Comparison of ENCODE assay signal across 8 mouse cellular contexts in the genomic region with DNA sequence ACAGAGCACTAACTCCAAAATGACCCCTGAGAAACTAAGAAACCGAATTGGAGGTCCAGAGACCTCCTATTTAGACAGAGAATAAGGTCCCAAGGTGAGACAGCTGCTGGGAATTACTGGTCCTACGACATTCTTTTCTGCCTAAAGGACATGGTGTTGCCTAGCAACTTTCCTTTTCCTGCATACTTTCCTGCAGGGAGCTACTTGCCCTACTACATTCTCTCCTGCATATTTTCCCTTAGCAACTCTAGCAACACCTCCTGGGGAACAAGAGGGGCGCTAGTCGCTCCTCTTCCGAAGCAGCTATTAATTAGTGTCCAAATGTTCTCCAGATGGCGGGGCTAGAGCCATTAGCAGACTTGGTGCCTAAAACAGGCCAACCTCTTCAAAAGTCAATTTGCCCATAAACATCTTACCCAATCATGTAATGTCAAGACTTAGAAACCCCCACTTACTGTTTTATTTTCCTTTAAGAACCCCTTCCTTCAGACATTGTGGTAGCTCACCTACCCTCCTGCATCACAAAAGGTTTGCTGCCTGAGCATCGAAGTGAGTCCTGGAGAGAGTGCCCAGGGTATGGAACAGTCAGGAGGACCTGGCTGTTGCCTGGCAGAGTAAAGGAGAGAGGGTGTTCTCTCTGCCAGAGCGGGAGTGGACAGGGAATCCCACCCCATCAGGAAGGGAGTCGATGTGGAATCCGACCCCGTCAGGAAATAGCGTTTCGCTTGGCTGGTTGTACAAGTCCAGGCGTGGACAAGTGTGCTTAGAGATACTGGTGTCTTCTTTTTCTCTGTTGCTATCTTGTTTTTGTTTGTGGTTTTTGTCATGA. TPM values are rescaled to one million over a fixed set of nuclear protein-coding genes. Genes with fewer than 3 reads are reported as not detected.
DNase-seq lines count a peak whose midpoint lies in the region; ATAC-seq and TF ChIP-seq lines count a peak whose summit lies in the region.

No protein-coding gene starts in this region.

- H3K27ac ChIP-seq in thymus, adult 2 months (ENCODE audit: control insufficient read depth, insufficient read depth, low read length) = peak overlapping the region; percentile 94

- TF ChIP-seq POLR2A in thymus, adult 2 months (IDR thresholded peaks at IDR 0.05; ENCODE audit: control insufficient read depth, extremely low read depth, insufficient read depth, low read length, poor library complexity) = no peak

- ATAC-seq in megakaryocyte-erythroid progenitor cell, adult 5-6 weeks (replicated peaks; ENCODE audit: low FRiP score, low TSS enrichment, poor library complexity, severe bottlenecking) = peak; percentile 45; the same call in 1 of the 2 replicates

- WGBS in thymus, adult 2 months = 77% methylated on average over 14 of the region's 14 CpGs

- no peaks in the 10 kb centered on the region for H3K27me3 ChIP-seq in thymus, adult 2 months (ENCODE audit: control insufficient read depth, insufficient read depth, low read length)

- no peak for DNase-seq in thymus, adult 2 months
- DNase-seq in thymus, adult 18-20 months = no peak
- peak; percentile 20 for DNase-seq in embryo, embryonic 11.5 days (ENCODE audit: low read depth, low spot score)
- DNase-seq in kidney, postnatal 10 days = peak; percentile 44
- DNase-seq in urinary bladder, adult 18-20 months (ENCODE audit: low spot score in 2 of 2) = no peak
- DNase-seq in left cerebral cortex, postnatal 4 days = no peak
- DNase-seq in adrenal gland, adult 2 months = no peak

- H3K4me1 ChIP-seq in thymus, adult 2 months (replicated peaks; ENCODE audit: control insufficient read depth, insufficient read depth, low read length) = peaks cover 7% of the 10 kb centered on the region

- no peak overlapping the region for H3K4me3 ChIP-seq in thymus, adult 2 months (ENCODE audit: control insufficient read depth, insufficient read depth, low read length)

- H3K36me3 ChIP-seq in thymus, adult 2 months (ENCODE audit: control insufficient read depth, insufficient read depth, low read length) = no peaks in the 10 kb centered on the region

- intact Hi-C loops in left cerebral cortex, postnatal 4 days (cut with DNase I) = no loop called here

- no peak for TF ChIP-seq CTCF in thymus, adult 2 months (IDR thresholded peaks at IDR 0.05; ENCODE audit: borderline replicate concordance, control insufficient read depth, extremely low read depth, insufficient read depth, low read length, poor library complexity)

RNA-seq across cellular contexts. Expression of gene Zfp53, which starts 15.2 kb away (rescaled TPM):
- polyA plus RNA-seq in thymus, adult 2 months (2012; rRNA removed) = 2.9 and 3.7 TPM in 2 replicates
- total RNA-seq in megakaryocyte-erythroid progenitor cell, adult 5-6 weeks (2014; fragmentation: Nextera tagmentation) = 2.8 and 6.3 TPM in 2 replicates
- total RNA-seq in megakaryocyte-erythroid progenitor cell, adult 5-6 weeks (2017) = 3.6 and 6.2 TPM in 2 replicates
- 1 to 10 TPM; 7.3 to 8.0 TPM for total RNA-seq in left cerebral cortex, postnatal 4 days (2021)
- 1 to 10 TPM; 3.2 to 4.3 TPM for total RNA-seq in adrenal gland, adult 2 months (2021)
- 0.86 and 1.0 TPM in 2 replicates for polyA plus RNA-seq in adrenal gland, adult 2 months (2012; rRNA removed)

RNA-seq across cellular contexts. Expression of gene Zfp51, which starts 23.4 kb away (rescaled TPM):
- polyA plus RNA-seq in thymus, adult 2 months (2012; rRNA removed) = 2.0 and 2.7 TPM in 2 replicates
- total RNA-seq in megakaryocyte-erythroid progenitor cell, adult 5-6 weeks (2014; fragmentation: Nextera tagmentation) = 7.6 and 11.4 TPM in 2 replicates
- total RNA-seq in megakaryocyte-erythroid progenitor cell, adult 5-6 weeks (2017) = 11.4 and 11.8 TPM in 2 replicates
- 1 to 10 TPM; 4.8 to 4.9 TPM for total RNA-seq in left cerebral cortex, postnatal 4 days (2021)
- 1 to 10 TPM; 6.3 to 9.7 TPM for total RNA-seq in adrenal gland, adult 2 months (2021)
- polyA plus RNA-seq in adrenal gland, adult 2 months (2012; rRNA removed) = 0.06 and 0.07 TPM in 2 replicates

RNA-seq across cellular contexts. Expression of gene Zfp54, which starts 50.5 kb away (rescaled TPM):
- 1.4 and 2.0 TPM in 2 replicates for polyA plus RNA-seq in thymus, adult 2 months (2012; rRNA removed)
- total RNA-seq in megakaryocyte-erythroid progenitor cell, adult 5-6 weeks (2014; fragmentation: Nextera tagmentation) = 5.4 and 5.7 TPM in 2 replicates
- total RNA-seq in megakaryocyte-erythroid progenitor cell, adult 5-6 weeks (2017) = 4.9 and 6.8 TPM in 2 replicates
- total RNA-seq in left cerebral cortex, postnatal 4 days (2021) = 1 to 10 TPM; 2.7 to 3.6 TPM
- 1 to 10 TPM; 2.4 to 2.7 TPM for total RNA-seq in adrenal gland, adult 2 months (2021)
- polyA plus RNA-seq in adrenal gland, adult 2 months (2012; rRNA removed) = 0.22 TPM in 1 of 2 replicates, not detected in the other

Comparison
In these comparisons a context has a peak if more than half of its experiments do, and no peak if none do; other contexts are left out.
1. DNase-seq: peak in embryo, embryonic 11.5 days (single experiment) and kidney, postnatal 10 days (single experiment); none in thymus, adult 2 months (single experiment), thymus, adult 18-20 months (0 of 2), urinary bladder, adult 18-20 months (0 of 2), left cerebral cortex, postnatal 4 days (single experiment) and adrenal gland, adult 2 months (single experiment).